Mouse (Mus musculus) E14TG2a.4 (cell line): Measurements from ENCODE around the gene Slc51b.
A peak's percentile ranks its signal among the peaks of the same experiment; 100 is the strongest.

Experiments
- H3K27me3 ChIP-seq: 2 replicates; pipeline ENCODE4 v1.6.1; 2014; ENCODE audit warnings: low read length, control low read depth; ENCODE audit not compliant: insufficient read depth
- H3K36me3 ChIP-seq: 2 replicates; pipeline ENCODE4 v1.6.1; 2014; ENCODE audit warnings: low read length, control low read depth; ENCODE audit not compliant: insufficient read depth
- H3K4me1 ChIP-seq: replicated peaks from 2 replicates; pipeline ENCODE4 v1.6.1; 2014; ENCODE audit warnings: low read depth, low read length, control low read depth
- H3K4me3 ChIP-seq: replicated peaks from 2 replicates; pipeline ENCODE4 v1.5.1; 2014; ENCODE audit warnings: mild to moderate bottlenecking, low read length
- H3K9me3 ChIP-seq: 2 replicates; pipeline ENCODE4 v1.6.1; 2014; ENCODE audit warnings: low read length, control low read depth
- CTCF ChIP-seq: conservative IDR thresholded peaks from 2 replicates; pipeline ENCODE4 v1.5.1; 2014; ENCODE audit warnings: low read length
- NANOG ChIP-seq: IDR thresholded peaks from 2 replicates; pipeline ENCODE4 v1.6.1; 2014; ENCODE audit warnings: borderline replicate concordance, low read length, mixed read lengths
- POU5F1 ChIP-seq: IDR thresholded peaks from 2 replicates; pipeline ENCODE4 v1.6.1; 2014; ENCODE audit warnings: low read length, borderline replicate concordance

Slc51b gene

DNA sequence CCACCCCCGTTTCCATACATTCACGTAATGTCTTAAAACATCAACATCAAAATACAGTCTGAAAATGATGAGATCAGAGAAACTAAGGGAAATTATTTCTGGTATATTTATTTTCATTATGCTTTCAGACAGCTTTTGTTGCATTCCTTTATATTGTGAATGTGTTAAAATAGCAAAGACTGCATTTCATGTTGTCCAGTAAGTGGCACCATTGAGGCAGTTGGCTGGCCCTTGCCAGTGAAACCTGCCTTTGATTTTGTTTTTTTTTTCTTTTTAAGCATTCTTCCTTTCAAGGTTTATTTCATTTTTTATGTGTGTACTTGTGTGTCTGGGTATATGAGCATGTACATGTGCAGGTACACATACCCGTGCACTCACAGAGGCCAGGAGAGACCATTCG is 21.9 kb upstream of the Slc51b start:
- Histone ChIP-seq H3K27me3 (no peaks in the 10 kb centered on the region), H3K4me3 (no peak overlapping the region), H3K36me3 (peaks cover 82% of the 10 kb centered on the region), H3K4me1 (peaks cover 12% of the 10 kb centered on the region; the same call in 1 of the 2 replicates), H3K9me3 (no peaks in the 10 kb centered on the region)
- no peak for TF ChIP-seq POU5F1

DNA sequence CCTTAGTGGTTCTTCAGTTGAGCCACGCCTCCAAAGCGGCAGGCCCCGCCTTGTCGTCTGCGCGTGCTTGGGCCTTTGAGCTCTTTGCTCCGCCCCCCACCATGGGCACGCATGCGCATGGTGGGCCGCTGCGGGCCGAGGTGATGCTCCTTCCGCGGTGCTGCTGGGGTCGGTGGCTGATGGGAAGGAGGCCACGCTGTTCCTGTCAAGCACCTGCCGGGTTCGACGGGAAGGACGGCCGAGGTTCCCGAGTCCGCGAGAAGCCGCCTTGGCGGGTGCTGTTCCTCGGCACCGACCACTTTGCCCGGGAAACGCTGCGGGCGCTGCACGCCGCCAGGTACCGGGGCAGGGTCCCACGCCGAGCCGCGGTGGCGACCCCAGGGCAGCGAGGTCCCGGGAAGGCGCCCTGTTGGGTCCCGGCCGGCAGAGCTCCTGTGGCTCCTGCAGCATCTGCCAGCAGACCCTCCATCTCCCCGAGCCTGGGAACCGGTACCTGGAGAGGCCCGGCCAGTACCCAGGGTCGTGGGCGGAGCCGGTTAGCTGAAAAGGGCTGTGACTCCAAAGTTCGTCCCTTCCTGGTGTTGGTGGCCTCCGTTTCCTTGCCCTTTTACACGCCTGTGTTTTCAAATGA is 13.0 kb upstream of the Slc51b start, which contains the start of gene Mtfmt:
Gene Mtfmt (plus strand): TSS at position 112 of the 631 bp plus-strand sequence.
- H3K4me3 ChIP-seq: peak within 1 kb of the TSS; percentile 97
- peaks cover 6% of the 10 kb centered on the region; the same call in 1 of the 2 replicates for H3K27me3 ChIP-seq
- H3K36me3 ChIP-seq: peaks cover 28% of the 10 kb centered on the region
- TF ChIP-seq NANOG (no peak), CTCF (no peak), POU5F1 (no peak)
- no peaks in the 10 kb centered on the region for H3K9me3 ChIP-seq
- H3K4me1 ChIP-seq: peaks cover 29% of the 10 kb centered on the region

DNA sequence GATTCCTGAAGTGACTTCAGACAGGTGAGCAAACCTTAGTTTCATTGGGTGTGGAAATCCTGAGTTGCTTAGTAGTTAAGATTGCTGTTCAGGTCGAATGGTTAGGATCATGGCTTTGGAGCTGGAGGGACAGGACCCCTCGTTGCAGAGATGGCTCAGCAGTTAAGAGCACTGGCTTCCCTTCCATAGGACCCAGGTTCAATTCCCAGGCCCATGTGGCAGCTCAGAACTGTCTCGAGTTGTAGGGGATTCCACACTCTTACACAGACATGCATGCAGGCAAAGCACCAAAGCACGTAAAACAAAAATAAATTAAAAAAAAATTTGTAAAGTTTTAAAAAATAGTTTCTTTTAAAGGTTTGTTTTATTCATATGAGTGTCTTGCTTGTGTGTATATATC is 12.5 kb upstream of the Slc51b start:
- no peak for TF ChIP-seq NANOG
- TF ChIP-seq CTCF: no peak
- no peak for TF ChIP-seq POU5F1

DNA sequence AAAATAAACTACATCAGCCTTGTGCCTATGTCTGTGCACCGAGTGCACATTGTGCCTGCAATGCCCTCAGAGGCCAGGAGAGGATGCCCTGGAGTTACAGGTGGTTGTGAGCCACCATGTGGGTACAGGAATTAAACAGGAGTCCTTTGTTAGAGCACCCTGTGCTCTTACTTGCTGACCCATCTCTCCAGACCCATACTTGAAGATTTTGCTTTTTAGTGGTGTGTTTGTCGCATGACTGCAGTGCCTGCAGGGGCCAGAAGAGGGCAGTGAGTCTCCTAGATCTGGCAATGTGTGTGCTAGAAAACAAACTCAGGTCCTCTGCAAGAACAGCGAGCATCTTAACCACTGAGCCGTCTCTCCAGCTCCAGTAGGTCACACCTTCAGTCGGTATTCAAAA is 11.4 kb upstream of the Slc51b start:
- H3K4me3 ChIP-seq: no peak overlapping the region
- H3K4me1 ChIP-seq: peaks cover 31% of the 10 kb centered on the region
- H3K9me3 ChIP-seq: no peaks in the 10 kb centered on the region
- TF ChIP-seq NANOG (no peak), POU5F1 (no peak), CTCF (peak; percentile 92)
- peaks cover 6% of the 10 kb centered on the region; the same call in 1 of the 2 replicates for H3K27me3 ChIP-seq
- peaks cover 16% of the 10 kb centered on the region; the same call in 1 of the 2 replicates for H3K36me3 ChIP-seq

More for the DNA sequence above, 12.5 kb upstream of the Slc51b start:
- Histone ChIP-seq H3K27me3 (peaks cover 6% of the 10 kb centered on the region; the same call in 1 of the 2 replicates), H3K36me3 (peaks cover 22% of the 10 kb centered on the region), H3K4me1 (peaks cover 31% of the 10 kb centered on the region), H3K9me3 (no peaks in the 10 kb centered on the region), H3K4me3 (no peak overlapping the region)

DNA sequence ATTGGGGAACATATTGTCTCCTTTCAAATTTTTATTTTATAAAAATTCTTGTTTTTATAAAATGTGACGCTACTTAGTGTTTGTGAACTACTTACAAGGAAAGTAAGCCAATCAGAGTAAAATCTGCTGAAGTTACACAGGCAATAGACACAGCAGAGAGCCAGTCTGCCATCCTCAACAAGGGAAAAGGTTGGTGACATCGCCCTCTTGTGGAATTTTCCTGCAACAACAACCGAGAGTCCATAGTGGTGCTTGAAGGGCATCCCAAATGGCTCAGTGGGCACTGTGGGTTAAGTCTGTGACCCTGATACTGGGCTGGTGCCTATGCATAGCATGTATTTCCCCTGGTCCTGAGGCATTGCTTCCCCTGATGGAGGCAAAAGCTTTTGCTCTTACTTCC is 9.5 kb upstream of the Slc51b start:
- Histone ChIP-seq H3K9me3 (no peaks in the 10 kb centered on the region), H3K36me3 (0 out of 2 replicates have a peak, but pooled peaks cover 1% of the 10 kb centered on the region), H3K27me3 (peaks cover 6% of the 10 kb centered on the region; the same call in 1 of the 2 replicates), H3K4me1 (peaks cover 31% of the 10 kb centered on the region), H3K4me3 (no peak overlapping the region)
- TF ChIP-seq CTCF (peak; percentile 85), NANOG (no peak), POU5F1 (no peak)

DNA sequence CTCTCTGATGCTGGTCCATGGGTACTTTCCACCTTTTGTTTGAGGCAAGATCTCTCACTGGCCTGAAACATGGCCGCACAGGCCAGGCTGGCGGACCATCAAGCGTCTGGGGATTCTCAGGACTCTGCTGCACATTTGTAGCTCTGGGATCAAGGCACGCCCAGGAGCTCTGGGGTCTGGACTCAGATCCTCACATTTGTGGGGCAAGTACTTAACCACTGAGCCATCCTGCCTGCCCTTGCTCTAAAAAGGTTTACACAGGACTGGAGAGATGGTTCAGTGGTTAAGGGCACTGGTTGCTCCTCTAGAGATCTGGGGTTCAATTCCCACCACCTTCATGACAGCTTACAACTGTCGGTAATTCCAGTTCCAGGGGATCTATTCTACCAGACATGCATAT is 8.2 kb upstream of the Slc51b start:
- Histone ChIP-seq H3K9me3 (no peaks in the 10 kb centered on the region), H3K27me3 (peaks cover 6% of the 10 kb centered on the region; the same call in 1 of the 2 replicates), H3K4me3 (no peak overlapping the region), H3K36me3 (no peaks in the 10 kb centered on the region), H3K4me1 (peaks cover 23% of the 10 kb centered on the region)
- no peak for TF ChIP-seq CTCF
- TF ChIP-seq POU5F1: no peak
- TF ChIP-seq NANOG: no peak

DNA sequence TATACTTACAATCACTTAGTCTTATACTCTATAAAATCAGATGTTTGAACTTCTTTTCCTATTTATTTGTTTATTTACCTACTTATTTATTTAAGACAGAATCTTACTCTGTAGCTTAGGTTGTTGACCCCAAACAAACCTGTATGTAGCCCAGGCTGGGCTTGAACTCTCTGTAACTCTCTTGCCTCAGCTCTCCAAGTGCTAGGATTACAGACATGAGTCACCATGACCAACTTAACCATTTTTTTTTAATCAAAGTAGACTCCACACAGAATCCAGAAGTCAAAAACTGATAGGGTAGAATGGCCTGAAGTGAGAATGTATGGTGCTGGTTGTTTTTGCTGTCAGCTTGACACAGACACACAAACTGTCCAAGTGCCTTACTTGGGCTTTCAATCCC is 7.6 kb upstream of the Slc51b start:
- Histone ChIP-seq H3K27me3 (peaks cover 6% of the 10 kb centered on the region; the same call in 1 of the 2 replicates), H3K36me3 (no peaks in the 10 kb centered on the region), H3K4me3 (no peak overlapping the region), H3K4me1 (peaks cover 23% of the 10 kb centered on the region), H3K9me3 (no peaks in the 10 kb centered on the region)
- TF ChIP-seq POU5F1: no peak
- no peak for TF ChIP-seq NANOG
- no peak for TF ChIP-seq CTCF

DNA sequence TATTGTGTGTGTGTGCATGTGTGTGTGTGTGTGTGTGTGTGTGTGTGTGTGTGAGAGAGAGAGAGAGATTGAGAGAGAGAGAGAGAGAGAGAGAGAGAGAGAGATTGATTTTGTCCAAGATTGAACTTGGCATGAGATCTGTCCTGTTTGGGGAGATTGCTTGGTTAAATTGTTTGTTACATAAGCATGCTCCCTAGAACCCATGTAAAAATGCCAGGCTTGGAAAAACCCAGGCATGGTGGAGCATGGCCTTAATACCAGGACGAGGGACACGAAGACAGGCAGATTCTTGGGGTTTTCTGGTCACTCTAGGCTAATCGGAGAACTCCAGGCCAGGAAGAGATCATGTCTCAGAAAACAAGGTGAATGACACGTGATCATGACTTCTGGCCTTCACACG is 5.2 kb upstream of the Slc51b start:
- TF ChIP-seq CTCF (no peak), NANOG (no peak), POU5F1 (no peak)
- H3K4me3 ChIP-seq: no peak overlapping the region
- H3K4me1 ChIP-seq: peaks cover 20% of the 10 kb centered on the region
- peaks cover 2% of the 10 kb centered on the region; the same call in 1 of the 2 replicates for H3K27me3 ChIP-seq
- no peaks in the 10 kb centered on the region for H3K36me3 ChIP-seq
- no peaks in the 10 kb centered on the region for H3K9me3 ChIP-seq

DNA sequence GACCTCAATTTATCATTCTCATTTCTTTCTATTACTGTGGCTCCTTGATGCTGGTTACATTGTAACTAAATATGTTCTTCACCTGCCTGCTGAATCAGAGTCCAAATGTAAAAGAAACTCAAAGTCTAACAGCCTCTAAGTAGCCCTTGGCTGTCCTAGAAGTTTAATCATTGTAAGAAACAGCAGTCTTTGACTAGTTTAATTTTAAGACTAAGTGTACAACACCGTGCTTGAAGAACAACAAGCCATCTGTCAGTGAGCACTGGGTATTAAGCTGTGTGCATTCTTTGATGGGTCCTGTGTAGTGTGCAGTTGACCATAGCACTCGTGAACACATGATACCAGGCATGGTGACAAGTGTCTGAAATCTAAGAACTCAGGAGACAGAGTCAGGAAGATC is 4.8 kb upstream of the Slc51b start:
- Histone ChIP-seq H3K4me3 (no peak overlapping the region), H3K27me3 (no peaks in the 10 kb centered on the region), H3K9me3 (no peaks in the 10 kb centered on the region), H3K36me3 (no peaks in the 10 kb centered on the region), H3K4me1 (peaks cover 24% of the 10 kb centered on the region)
- no peak for TF ChIP-seq CTCF
- TF ChIP-seq NANOG: no peak
- no peak for TF ChIP-seq POU5F1
